Mouse (Mus musculus) midbrain, embryonic 16.5 days (tissue): ENCODE results near the gene Fscn3. TPM values are rescaled to one million over a fixed set of nuclear protein-coding genes. Genes with fewer than 3 reads are reported as not detected.

Experiments
- ATAC-seq: fragments of 200-750 bp; cut with Nextera tagmentation; 2 replicates; pipeline ENCODE4 v1.8.0; 2017; ENCODE audit warnings: moderate TSS enrichment
- H3K27ac ChIP-seq: fragments of 300-500 bp; sonication (generic); 2 replicates; pipeline ENCODE4 v1.5.1; 2014; ENCODE audit warnings: mild to moderate bottlenecking, low read length, mixed read lengths
- H3K27me3 ChIP-seq: fragments of 300-500 bp; sonication (generic); 2 replicates; pipeline ENCODE4 v1.6.1; 2014; ENCODE audit warnings: low read depth, low read length, mixed read lengths; ENCODE audit not compliant: control insufficient read depth, insufficient read depth
- H3K36me3 ChIP-seq: fragments of 300-500 bp; sonication (generic); 2 replicates; pipeline ENCODE4 v1.6.1; 2014; ENCODE audit warnings: mild to moderate bottlenecking, low read length, moderate library complexity, mixed read lengths; ENCODE audit not compliant: control insufficient read depth, insufficient read depth
- H3K4me1 ChIP-seq: fragments of 300-500 bp; sonication (generic); 2 replicates; pipeline ENCODE4 v1.6.1; 2014; ENCODE audit warnings: mild to moderate bottlenecking, low read length, mixed read lengths; ENCODE audit not compliant: control insufficient read depth, insufficient read depth
- H3K4me2 ChIP-seq: fragments of 300-500 bp; sonication (generic); 2 replicates; pipeline ENCODE4 v1.6.1; 2014; ENCODE audit warnings: mild to moderate bottlenecking, low read length, mixed read lengths
- H3K4me3 ChIP-seq: fragments of 300-500 bp; sonication (generic); 2 replicates; pipeline ENCODE4 v1.5.1; 2014; ENCODE audit warnings: low read depth, mild to moderate bottlenecking, low read length, moderate library complexity, mixed read lengths
- H3K9ac ChIP-seq: fragments of 300-500 bp; sonication (generic); 2 replicates; pipeline ENCODE4 v1.6.1; 2014; ENCODE audit warnings: low read depth, low read length, mixed read lengths
- H3K9me3 ChIP-seq: fragments of 300-500 bp; sonication (generic); replicated peaks from 2 replicates; pipeline ENCODE4 v1.6.1; 2014; ENCODE audit warnings: mild to moderate bottlenecking, low read length, mixed read lengths; ENCODE audit not compliant: control insufficient read depth, poor library complexity, severe bottlenecking
- WGBS: fragments of 180-500 bp; shearing (Covaris S2); extraction: QIAGEN DNeasy Blood & Tissue Kit; methylation state at CpG from one replicate; pipeline ENCODE4 v1.1.7; 2014; 5-methylcytosine and 5-hydroxymethylcytosine counted together
- polyA plus RNA-seq: library from polyadenylated mRNA; unstranded; fragments of >200 nt; fragmentation: Nextera tagmentation; extraction: Ambion mirVana; gene quantifications from 2 replicates; pipeline ENCODE4 v1.2.1, GENCODE M21; 2015

The Fscn3 gene
- polyA plus RNA-seq, 1 experiment from 2014 or later = 0.13 TPM

GRCm38 (mm10) chr6:28471284-28472035 lies 43.9 kb downstream of the Fscn3 start:
- no peak overlapping the region for H3K4me2 ChIP-seq
- 85% methylated on average over 9 of the region's 9 CpGs for WGBS
- ATAC-seq = no peak

GRCm38 (mm10) chr6:28474211-28474610 lies 46.6 kb downstream of the Fscn3 start:
- ATAC-seq = no peak
- Histone ChIP-seq H3K36me3 (no peaks in the 10 kb centered on the region), H3K27me3 (no peaks in the 10 kb centered on the region), H3K9ac (no peak overlapping the region), H3K4me1 (peaks cover 2% of the 10 kb centered on the region), H3K9me3 (no peaks in the 10 kb centered on the region), H3K4me3 (no peak overlapping the region), H3K4me2 (no peak overlapping the region), H3K27ac (no peak overlapping the region)
- WGBS = 92% methylated on average over 4 of the region's 4 CpGs

More at GRCm38 (mm10) chr6:28471284-28472035, 43.9 kb downstream of the Fscn3 start:
- Histone ChIP-seq H3K4me3 (no peak overlapping the region), H3K9me3 (no peaks in the 10 kb centered on the region), H3K9ac (no peak overlapping the region), H3K27me3 (no peaks in the 10 kb centered on the region), H3K27ac (no peak overlapping the region), H3K36me3 (no peaks in the 10 kb centered on the region), H3K4me1 (no peaks in the 10 kb centered on the region)

GRCm38 (mm10) chr6:28474839-28475238 lies 47.2 kb downstream of the Fscn3 start, which contains the start of gene Snd1:
TSS of gene Snd1 (plus strand) at chr6:28475139.
- 84% methylated on average over 5 of the region's 5 CpGs for WGBS

GRCm38 (mm10) chr6:28479865-28480751 lies 52.5 kb downstream of the Fscn3 start:
- H3K4me1 ChIP-seq = peaks cover 24% of the 10 kb centered on the region
- H3K36me3 ChIP-seq = no peaks in the 10 kb centered on the region
- peak overlapping the region; percentile 75 for H3K4me3 ChIP-seq
- peak overlapping the region; percentile 81 for H3K27ac ChIP-seq
- no peaks in the 10 kb centered on the region for H3K9me3 ChIP-seq
- no peaks in the 10 kb centered on the region for H3K27me3 ChIP-seq
- H3K9ac ChIP-seq = peak overlapping the region; percentile 72
- WGBS = under 1% methylated on average over 68 of the region's 68 CpGs
- peak overlapping the region; percentile 98 for H3K4me2 ChIP-seq
- peak; percentile 99 for ATAC-seq

More at GRCm38 (mm10) chr6:28474839-28475238, 47.2 kb downstream of the Fscn3 start, which contains the start of gene Snd1:
- no peak for ATAC-seq
- H3K9me3 ChIP-seq = no peaks in the 10 kb centered on the region
- peaks cover 3% of the 10 kb centered on the region for H3K4me1 ChIP-seq
- no peak within 1 kb of the TSS for H3K4me2 ChIP-seq
- H3K9ac ChIP-seq = no peak within 1 kb of the TSS
- H3K27ac ChIP-seq = no peak within 1 kb of the TSS
- H3K36me3 ChIP-seq = no peaks in the 10 kb centered on the region
- no peak within 1 kb of the TSS for H3K4me3 ChIP-seq
- H3K27me3 ChIP-seq = no peaks in the 10 kb centered on the region

- WGBS = 8% methylated on average over 21 of the region's 21 CpGs
- H3K36me3 ChIP-seq = no peaks in the 10 kb centered on the region
- peak overlapping the region; percentile 81 for H3K27ac ChIP-seq
- no peaks in the 10 kb centered on the region for H3K9me3 ChIP-seq
- no peaks in the 10 kb centered on the region for H3K27me3 ChIP-seq
- ATAC-seq = no peak
- peak overlapping the region; percentile 72 for H3K9ac ChIP-seq
- peak overlapping the region; percentile 75 for H3K4me3 ChIP-seq
- H3K4me2 ChIP-seq = peak overlapping the region; percentile 98
- H3K4me1 ChIP-seq = peaks cover 24% of the 10 kb centered on the region
Measured at GRCm38 (mm10) chr6:28480752-28481492, 53.3 kb downstream of the Fscn3 start.

- WGBS = 86% methylated on average over 4 of the region's 4 CpGs
- Histone ChIP-seq H3K9ac (no peak overlapping the region), H3K4me1 (peaks cover 24% of the 10 kb centered on the region), H3K4me3 (no peak overlapping the region), H3K36me3 (no peaks in the 10 kb centered on the region), H3K9me3 (no peaks in the 10 kb centered on the region), H3K27ac (no peak overlapping the region), H3K4me2 (no peak overlapping the region), H3K27me3 (no peaks in the 10 kb centered on the region)
- no peak for ATAC-seq
Measured at GRCm38 (mm10) chr6:28482711-28483315, 55.2 kb downstream of the Fscn3 start.

GRCm38 (mm10) chr6:28486008-28486407 lies 58.4 kb downstream of the Fscn3 start:
- Histone ChIP-seq H3K27ac (no peak overlapping the region), H3K9me3 (no peaks in the 10 kb centered on the region), H3K4me2 (no peak overlapping the region), H3K9ac (no peak overlapping the region), H3K4me3 (no peak overlapping the region), H3K36me3 (no peaks in the 10 kb centered on the region), H3K4me1 (peaks cover 17% of the 10 kb centered on the region), H3K27me3 (no peaks in the 10 kb centered on the region)
- 91% methylated on average over 2 of the region's 2 CpGs for WGBS
- ATAC-seq = no peak

- Histone ChIP-seq H3K4me1 (peaks cover 12% of the 10 kb centered on the region), H3K9ac (no peak overlapping the region), H3K9me3 (no peaks in the 10 kb centered on the region), H3K4me3 (no peak overlapping the region), H3K4me2 (no peak overlapping the region), H3K27me3 (no peaks in the 10 kb centered on the region), H3K36me3 (no peaks in the 10 kb centered on the region), H3K27ac (no peak overlapping the region)
- ATAC-seq = no peak
- 92% methylated on average over 2 of the region's 2 CpGs for WGBS
Measured at GRCm38 (mm10) chr6:28486471-28486870, 58.9 kb downstream of the Fscn3 start.
